Mouse (Mus musculus) stomach, postnatal 0 days (tissue): ENCODE results near the gene Myh6.

Source experiments
- CTCF ChIP-seq: IDR thresholded peaks from 2 replicates; pipeline ENCODE4 v1.5.1; 2016; ENCODE audit warnings: antibody characterized with exemption, low read depth, mild to moderate bottlenecking, moderate library complexity
- EP300 ChIP-seq: optimal IDR thresholded peaks from 2 replicates; pipeline ENCODE3; 2016; ENCODE audit warnings: antibody characterized with exemption

GRCm38 (mm10) chr14:54894296-54895151 is 72.2 kb downstream of the Myh6 start:
- no peak for TF ChIP-seq CTCF
- no peak for TF ChIP-seq EP300
